Mouse (Mus musculus) embryo, embryonic 11.5 days (tissue): ENCODE results near the gene 1700069L16Rik.
A peak's percentile ranks its signal among the peaks of the same experiment; 100 is the strongest.

Experiments used
- DNase-seq: peaks from one replicate; pipeline ENCODE4 v3.0.0-alpha.2; 2012; ENCODE audit warnings: low read depth, low spot score

The 1700069L16Rik gene

DNA sequence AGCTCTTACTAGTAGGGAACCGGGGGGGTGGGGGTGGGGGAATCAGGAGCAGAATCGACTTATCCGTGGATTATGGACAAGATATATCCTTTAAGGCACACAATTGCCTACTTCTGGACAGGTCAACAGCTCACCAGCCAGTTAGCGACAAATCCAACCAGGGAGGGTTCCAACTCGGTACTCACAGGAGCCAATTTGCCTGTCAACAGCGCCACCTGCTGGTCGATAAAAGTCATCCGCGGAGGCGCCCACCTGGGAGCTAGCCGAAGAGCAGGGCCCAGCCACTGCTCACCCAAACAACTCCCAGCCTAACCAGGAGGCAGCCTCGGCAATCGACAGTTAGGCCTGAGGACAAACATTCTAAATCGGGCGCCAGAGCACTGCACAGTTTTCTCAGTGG lies at the start of gene 1700069L16Rik:
Gene 1700069L16Rik (minus strand): TSS at position 327 of the 400 bp plus-strand sequence.
- peak; percentile 78 for DNase-seq

GRCm38 (mm10) chr5:113773664-113774063 lies 49.1 kb upstream of the 1700069L16Rik start:
- DNase-seq = peak; percentile 75

DNA sequence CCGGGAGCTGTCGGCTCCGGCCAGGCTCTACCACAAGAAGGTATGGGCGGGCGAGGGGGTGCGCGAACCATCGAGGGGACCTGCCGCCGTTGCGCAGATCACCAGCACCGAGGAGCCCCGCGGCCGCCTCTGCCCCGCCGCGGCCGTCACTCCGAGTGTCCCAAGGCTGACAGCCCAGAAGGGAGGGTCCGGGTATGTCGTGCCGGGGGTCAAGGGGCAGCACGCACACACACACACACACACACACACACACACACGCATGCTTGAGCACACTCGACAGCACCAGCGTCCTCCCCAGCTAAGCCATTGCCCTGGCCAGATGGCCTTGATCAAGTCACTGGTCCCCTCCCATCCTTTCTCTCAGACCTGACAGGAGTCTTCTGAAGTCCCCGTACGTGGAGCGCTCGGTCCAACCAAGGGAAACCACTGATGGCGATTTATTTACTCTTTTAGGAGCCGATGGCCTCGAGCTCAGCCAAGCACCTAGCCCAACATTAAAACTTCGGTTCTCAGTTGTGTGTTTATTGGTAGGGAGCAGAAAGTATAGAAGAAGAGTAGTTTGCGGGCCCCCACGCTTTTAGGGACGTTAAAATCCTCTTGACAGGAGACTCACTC lies 48.4 kb upstream of the 1700069L16Rik start:
- no peak for DNase-seq

- DNase-seq = peak; percentile 96
Observed at GRCm38 (mm10) chr5:113772450-113772895, 47.9 kb upstream of the 1700069L16Rik start, which contains the start of the genes Sart3 and Iscu. TSS of gene Sart3 (minus strand) at chr5:113772510. TSS of gene Iscu (plus strand) at chr5:113772748.

GRCm38 (mm10) chr5:113771213-113772162 lies 46.9 kb upstream of the 1700069L16Rik start:
- DNase-seq = peak; percentile 76

DNA sequence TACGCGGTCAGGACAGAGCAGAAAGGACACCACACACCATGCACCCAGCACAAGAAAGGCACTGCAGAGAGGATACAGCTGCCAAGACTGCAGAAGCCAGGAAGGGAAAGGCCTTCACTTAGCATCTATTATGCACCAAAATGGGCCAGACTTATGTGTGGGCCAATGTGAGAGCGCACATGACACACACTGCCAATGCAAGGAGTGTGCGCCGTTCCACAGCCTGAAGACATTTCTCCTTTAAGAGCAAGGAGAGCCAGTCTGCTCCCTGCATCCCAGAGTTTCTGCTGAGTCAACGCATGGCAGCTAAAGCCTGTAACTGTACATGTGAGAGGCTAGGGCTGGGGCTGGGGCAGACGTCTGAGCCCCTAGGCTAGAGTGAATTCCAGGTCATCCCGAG lies 44.2 kb upstream of the 1700069L16Rik start:
- no peak for DNase-seq

DNA sequence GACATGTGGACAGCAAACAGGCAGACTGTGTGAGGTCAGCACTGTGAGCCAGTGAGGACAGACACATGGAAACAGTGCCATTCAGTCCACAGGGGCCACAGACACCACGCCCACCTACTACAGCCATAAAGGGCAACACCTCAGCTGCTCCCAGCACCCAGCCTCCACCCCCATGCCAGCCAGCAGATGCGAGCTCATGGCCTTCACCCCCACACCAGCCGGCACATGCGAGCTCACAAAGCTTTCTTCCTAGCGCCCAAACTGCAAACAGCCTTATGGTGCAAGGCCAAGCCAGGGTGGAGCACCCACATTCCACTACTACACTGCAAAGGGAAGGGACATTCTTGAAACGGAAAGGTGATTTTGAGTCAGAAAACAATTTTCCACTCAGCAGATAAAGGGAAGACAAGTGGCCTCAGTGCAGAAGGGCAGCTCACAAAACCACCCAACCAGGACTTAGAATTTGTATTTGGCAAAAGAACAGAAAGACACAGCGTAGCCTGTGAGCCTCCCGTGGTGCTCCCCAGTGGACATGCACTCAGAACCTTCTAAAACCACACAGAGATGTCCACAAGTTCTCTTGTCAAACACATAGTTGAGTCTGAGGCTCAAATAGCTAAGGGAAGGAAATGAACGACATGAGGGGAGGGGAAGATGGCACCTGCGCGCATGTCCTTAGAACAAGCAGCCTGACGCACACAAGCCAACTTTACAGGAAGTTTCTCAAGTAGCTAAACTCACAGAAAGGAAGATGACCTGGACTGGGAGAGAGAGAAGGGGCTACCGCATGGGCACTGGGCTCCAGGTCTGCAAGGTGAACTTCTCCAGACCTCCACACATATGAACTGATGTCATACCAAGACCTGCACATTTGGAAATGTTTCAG lies 41.3 kb upstream of the 1700069L16Rik start:
- DNase-seq = no peak

- no peak for DNase-seq
Observed at GRCm38 (mm10) chr5:113764426-113764825, 39.9 kb upstream of the 1700069L16Rik start.

DNA sequence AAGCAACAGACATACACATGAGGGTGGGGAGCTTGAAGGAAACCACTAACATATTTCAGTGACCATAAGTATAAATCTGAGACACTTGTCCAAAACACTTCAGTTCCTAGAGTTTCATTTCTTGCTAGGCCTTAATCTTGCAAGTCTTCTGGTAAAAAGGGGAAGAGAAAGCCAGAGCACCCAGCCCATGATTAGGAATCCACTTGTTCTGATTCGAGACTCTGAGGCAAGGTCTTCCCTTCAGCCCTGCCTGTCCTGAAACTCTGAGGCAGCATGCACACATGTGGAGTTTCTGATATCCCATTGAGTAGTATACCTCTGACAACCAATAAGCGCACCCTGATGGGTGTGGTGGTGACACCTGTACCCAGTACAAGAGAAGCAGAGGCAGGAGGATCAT lies 37.0 kb upstream of the 1700069L16Rik start:
- no peak for DNase-seq

- DNase-seq = no peak
Observed at GRCm38 (mm10) chr5:113755347-113756030, 30.9 kb upstream of the 1700069L16Rik start.

- no peak for DNase-seq
Observed at GRCm38 (mm10) chr5:113751521-113752157, 27.1 kb upstream of the 1700069L16Rik start.

DNA sequence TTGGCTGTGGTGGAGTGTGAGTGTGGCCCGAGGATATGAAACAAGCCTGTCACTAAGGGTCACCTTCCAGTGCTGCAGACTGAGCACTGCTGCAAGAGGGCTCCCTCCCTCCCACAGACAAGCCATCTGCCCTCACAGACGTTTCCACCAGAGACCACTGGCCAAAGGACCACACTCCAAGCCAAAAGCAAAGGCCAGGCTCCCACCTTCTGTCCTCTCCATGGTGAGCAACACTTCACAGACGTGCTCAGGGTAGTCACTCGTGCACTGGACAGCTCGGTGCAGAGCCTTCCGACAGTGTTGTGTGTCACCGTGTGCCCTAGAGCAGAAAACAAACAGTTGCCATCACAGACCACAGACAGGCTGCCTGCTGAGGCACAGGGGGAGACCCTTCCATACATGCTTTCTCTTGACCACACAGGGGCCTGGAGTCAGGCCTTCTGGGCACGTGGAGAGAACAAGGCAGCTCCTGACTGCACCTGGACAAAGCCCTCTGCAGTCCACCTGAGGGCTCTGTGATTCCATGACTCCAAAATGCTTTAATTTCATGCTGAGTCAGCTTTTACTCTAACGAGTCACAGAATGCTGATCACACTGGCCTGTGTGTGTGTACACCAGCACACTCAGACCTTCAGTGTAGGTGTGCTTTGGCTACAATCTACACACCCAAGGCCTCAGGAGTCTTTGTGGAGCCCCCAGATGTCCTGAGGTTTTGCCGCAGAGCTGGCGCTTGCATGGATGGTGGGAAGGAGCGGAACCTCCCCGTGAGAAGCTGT lies 24.2 kb upstream of the 1700069L16Rik start:
- DNase-seq = no peak

GRCm38 (mm10) chr5:113747629-113748028 lies 23.1 kb upstream of the 1700069L16Rik start:
- no peak for DNase-seq

DNA sequence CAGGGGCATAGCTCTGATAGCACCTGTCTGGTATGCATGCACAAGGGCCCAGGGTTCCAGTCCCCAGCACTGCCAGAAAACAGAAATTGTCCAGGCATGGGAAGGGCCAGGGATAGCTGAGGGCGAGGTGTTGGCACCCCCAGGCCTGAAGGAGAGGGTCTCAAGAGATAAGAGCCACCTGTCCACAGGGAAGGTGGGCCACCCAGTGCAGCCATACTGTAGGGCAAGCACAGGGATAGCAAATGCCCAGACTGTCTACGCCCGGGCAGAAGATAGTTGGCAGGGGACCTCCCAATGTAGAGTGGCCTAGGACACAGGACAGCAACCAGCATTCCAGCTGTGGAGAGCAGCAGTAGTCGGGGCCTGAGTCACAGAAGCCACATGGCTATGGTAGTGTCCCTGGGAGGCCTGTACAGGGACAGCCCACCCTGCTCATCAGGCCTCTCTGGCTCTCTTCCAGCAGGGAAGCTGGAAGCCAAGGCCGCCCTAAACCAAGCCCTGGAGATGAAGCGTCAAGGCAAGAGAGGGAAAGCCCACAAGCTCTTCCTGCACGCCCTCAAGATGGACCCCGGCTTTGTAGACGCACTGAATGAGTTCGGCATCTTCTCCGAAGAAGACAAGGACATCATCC lies 13.2 kb upstream of the 1700069L16Rik start:
- DNase-seq = no peak

DNA sequence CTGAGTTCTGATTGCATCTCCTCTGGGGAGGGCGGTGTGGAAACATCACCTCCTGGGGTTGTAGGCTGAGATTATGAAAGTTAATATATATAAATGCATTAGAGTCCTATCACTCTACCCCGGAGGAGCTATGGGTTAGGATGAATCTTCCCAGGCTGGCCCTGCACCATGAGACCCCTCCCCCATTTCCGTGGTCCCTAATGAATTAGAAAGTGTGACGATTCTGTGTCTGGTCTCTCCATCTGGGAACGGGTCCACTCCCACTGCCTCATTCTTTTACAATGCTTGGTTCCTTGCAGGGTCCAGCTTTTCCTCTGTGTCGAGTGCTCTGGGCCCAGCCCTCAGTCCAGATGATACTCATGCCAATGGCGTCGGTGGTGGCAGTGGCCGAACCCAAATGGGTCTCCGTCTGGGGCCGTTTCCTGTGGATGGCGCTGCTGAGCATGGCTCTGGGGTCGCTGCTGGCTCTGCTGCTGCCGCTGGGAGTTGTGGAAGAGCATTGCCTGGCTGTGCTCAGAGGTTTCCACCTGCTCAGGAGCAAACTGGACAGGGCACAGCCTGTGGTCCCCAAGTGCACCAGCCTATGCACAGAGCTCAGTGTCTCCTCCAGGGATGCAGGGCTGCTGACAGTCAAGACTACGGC lies 12.1 kb upstream of the 1700069L16Rik start:
- no peak for DNase-seq

DNA sequence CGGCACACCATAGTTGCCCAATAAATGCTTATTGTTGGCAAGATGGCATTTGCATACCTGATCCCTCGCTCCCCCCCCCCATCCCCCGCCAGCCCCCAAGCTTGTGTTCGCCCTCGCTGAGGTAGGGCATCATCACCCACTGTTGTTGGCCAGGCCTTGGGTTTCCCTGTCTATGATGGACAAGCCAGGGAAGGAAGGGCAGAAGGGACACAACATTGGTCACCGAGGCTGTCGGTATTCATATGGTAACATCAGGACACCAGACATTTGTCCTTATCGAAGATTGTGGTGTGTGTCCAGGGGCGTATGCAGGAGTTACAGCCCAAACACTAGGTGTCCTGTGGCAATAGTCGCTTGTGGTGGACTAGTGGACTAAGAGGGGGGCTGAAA lies 11.5 kb upstream of the 1700069L16Rik start:
- no peak for DNase-seq

GRCm38 (mm10) chr5:113735345-113736112 lies 11.0 kb upstream of the 1700069L16Rik start, which contains the start of gene Ficd:
TSS of gene Ficd (plus strand) at chr5:113735803.
- peak; percentile 97 for DNase-seq

GRCm38 (mm10) chr5:113735023-113735344 lies 10.4 kb upstream of the 1700069L16Rik start:
- DNase-seq = no peak
